Mouse (Mus musculus): ENCODE results near the gene Rabep1. TPM values are rescaled to one million over a fixed set of nuclear protein-coding genes. Genes with fewer than 3 reads are reported as not detected.
A peak's percentile ranks its signal among the peaks of the same experiment; 100 is the strongest.

Gene Rabep1
- polyA plus RNA-seq, 1 experiment from 2014 or later: 41.1 TPM

GRCm38 (mm10) chr11:70811471-70812240 lies 32.9 kb upstream of the Rabep1 start:
- Histone ChIP-seq H3K4me1 (no peaks in the 10 kb centered on the region), H3K27me3 (replicated peaks) (no peaks in the 10 kb centered on the region), H3K27ac (no peak overlapping the region), H3K4me2 (no peak overlapping the region), H3K4me3 (replicated peaks) (no peak overlapping the region), H3K9ac (no peak overlapping the region), H3K9me3 (no peaks in the 10 kb centered on the region), H3K36me3 (no peaks in the 10 kb centered on the region)
- 66% methylated on average over 13 of the region's 13 CpGs for WGBS
- no peak for ATAC-seq (ENCODE audit: insufficient read depth, low FRiP score, low read depth)

DNA sequence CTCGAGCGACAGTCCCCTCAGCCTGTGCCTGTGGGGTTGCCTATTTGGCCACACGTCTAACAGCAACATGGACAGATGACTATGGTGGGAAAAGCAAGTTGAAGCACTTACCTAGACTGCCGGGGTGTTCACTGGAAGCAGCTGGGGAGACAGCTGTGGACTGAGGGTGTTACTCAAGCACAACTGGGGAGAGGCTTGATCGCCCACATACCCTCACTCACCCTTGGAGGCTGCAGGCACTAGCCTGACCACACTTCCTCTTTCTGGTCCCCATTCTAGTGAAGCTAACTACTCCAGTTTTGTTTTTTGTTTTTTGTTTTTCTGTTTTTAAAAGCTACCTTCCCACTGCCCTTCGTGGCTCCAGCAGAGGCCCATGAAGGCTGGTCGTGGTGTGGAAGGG lies 32.2 kb upstream of the Rabep1 start, which contains the start of gene Scimp:
TSS of gene Scimp (minus strand) at position 222 of the 400 bp plus-strand sequence.
- Histone ChIP-seq H3K4me1 (no peaks in the 10 kb centered on the region), H3K4me3 (replicated peaks) (no peak within 1 kb of the TSS), H3K9me3 (no peaks in the 10 kb centered on the region), H3K27me3 (replicated peaks) (no peaks in the 10 kb centered on the region), H3K4me2 (no peak within 1 kb of the TSS), H3K9ac (no peak within 1 kb of the TSS), H3K27ac (no peak within 1 kb of the TSS), H3K36me3 (no peaks in the 10 kb centered on the region)
- no peak for ATAC-seq (ENCODE audit: insufficient read depth, low FRiP score, low read depth)
- 75% methylated on average over 7 of the region's 7 CpGs for WGBS

DNA sequence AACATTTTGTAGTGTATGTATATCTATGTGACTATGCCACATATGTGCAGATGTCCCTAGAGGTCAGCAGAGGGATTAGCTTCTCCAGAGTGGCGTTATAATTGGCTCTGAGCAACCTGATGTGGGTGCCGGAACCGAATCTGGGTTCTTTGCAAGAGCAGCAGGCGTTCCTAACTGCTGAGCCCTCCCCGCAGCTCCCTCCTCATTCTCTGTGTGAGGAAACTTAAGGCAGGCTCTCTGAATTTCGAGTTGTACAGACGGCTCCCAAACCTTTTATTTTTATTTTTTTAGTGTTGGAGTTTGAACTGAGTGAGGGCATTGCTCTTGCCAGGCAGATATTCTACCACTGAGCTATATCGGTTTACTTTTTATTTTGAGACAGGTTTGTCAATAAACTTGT lies 29.5 kb upstream of the Rabep1 start:
- WGBS: 84% methylated on average over 8 of the region's 8 CpGs
- Histone ChIP-seq H3K27ac (no peak overlapping the region), H3K36me3 (no peaks in the 10 kb centered on the region), H3K9me3 (no peaks in the 10 kb centered on the region), H3K4me1 (no peaks in the 10 kb centered on the region), H3K27me3 (replicated peaks) (no peaks in the 10 kb centered on the region), H3K4me3 (replicated peaks) (no peak overlapping the region), H3K4me2 (no peak overlapping the region), H3K9ac (no peak overlapping the region)
- no peak for ATAC-seq (ENCODE audit: insufficient read depth, low FRiP score, low read depth)

- 22% methylated on average over 6 of the region's 6 CpGs for WGBS
- no peak for ATAC-seq (ENCODE audit: insufficient read depth, low FRiP score, low read depth)
- H3K9me3 ChIP-seq: no peaks in the 10 kb centered on the region
- no peak overlapping the region for H3K4me2 ChIP-seq
- H3K9ac ChIP-seq: no peak overlapping the region
- no peak overlapping the region for H3K27ac ChIP-seq
- H3K36me3 ChIP-seq: no peaks in the 10 kb centered on the region
- no peaks in the 10 kb centered on the region for H3K27me3 ChIP-seq (replicated peaks)
- no peaks in the 10 kb centered on the region for H3K4me1 ChIP-seq
- H3K4me3 ChIP-seq (replicated peaks): no peak overlapping the region
These were observed 29.0 kb upstream of the Rabep1 start for GRCm38 (mm10) chr11:70815498-70816078.

- H3K36me3 ChIP-seq: no peaks in the 10 kb centered on the region
- H3K4me1 ChIP-seq: no peaks in the 10 kb centered on the region
- ATAC-seq (ENCODE audit: insufficient read depth, low FRiP score, low read depth): no peak
- H3K27ac ChIP-seq: no peak overlapping the region
- H3K4me2 ChIP-seq: no peak overlapping the region
- 73% methylated on average over 4 of the region's 4 CpGs for WGBS
- no peaks in the 10 kb centered on the region for H3K27me3 ChIP-seq (replicated peaks)
- no peak overlapping the region for H3K9ac ChIP-seq
- no peak overlapping the region for H3K4me3 ChIP-seq (replicated peaks)
- H3K9me3 ChIP-seq: no peaks in the 10 kb centered on the region
These were observed 27.8 kb upstream of the Rabep1 start for GRCm38 (mm10) chr11:70816770-70817169.

DNA sequence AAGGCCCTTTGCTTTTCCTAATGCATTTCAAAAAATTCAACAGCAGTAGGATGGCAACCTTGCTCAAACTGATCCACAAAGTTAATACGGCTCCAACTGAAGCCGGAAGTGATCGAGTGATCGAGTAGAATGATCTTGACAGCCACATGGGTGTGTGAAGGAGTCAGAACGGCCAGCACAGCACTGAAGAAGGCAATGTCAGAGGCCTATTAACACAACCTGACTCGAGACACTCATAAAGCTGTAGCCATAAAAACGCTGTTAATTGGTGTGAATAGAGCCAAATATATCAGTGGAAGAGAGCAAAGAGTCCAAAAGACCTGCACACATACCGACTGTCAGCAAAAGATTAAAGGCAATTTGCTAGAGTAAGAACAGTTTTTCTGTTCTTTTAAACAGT lies 24.5 kb upstream of the Rabep1 start:
- ATAC-seq (ENCODE audit: insufficient read depth, low FRiP score, low read depth): no peak
- Histone ChIP-seq H3K4me3 (replicated peaks) (no peak overlapping the region), H3K9ac (no peak overlapping the region), H3K27ac (no peak overlapping the region), H3K36me3 (no peaks in the 10 kb centered on the region), H3K9me3 (no peaks in the 10 kb centered on the region), H3K4me1 (no peaks in the 10 kb centered on the region), H3K4me2 (no peak overlapping the region), H3K27me3 (replicated peaks) (no peaks in the 10 kb centered on the region)
- 78% methylated on average over 8 of the region's 8 CpGs for WGBS

GRCm38 (mm10) chr11:70821728-70822591 lies 22.6 kb upstream of the Rabep1 start:
- WGBS: 33% methylated on average over 17 of the region's 17 CpGs
- Histone ChIP-seq H3K4me2 (peak overlapping the region; percentile 19; the same call in 1 of the 2 replicates), H3K9ac (no peak overlapping the region), H3K27ac (peak overlapping the region; percentile 11; the same call in 1 of the 2 replicates), H3K4me1 (no peaks in the 10 kb centered on the region), H3K4me3 (replicated peaks) (no peak overlapping the region), H3K27me3 (replicated peaks) (no peaks in the 10 kb centered on the region), H3K36me3 (no peaks in the 10 kb centered on the region), H3K9me3 (no peaks in the 10 kb centered on the region)
- ATAC-seq (ENCODE audit: insufficient read depth, low FRiP score, low read depth): peak; percentile 31; the same call in 1 of the 2 replicates

- Histone ChIP-seq H3K4me2 (no peak overlapping the region), H3K4me1 (no peaks in the 10 kb centered on the region), H3K27ac (no peak overlapping the region), H3K27me3 (replicated peaks) (no peaks in the 10 kb centered on the region), H3K4me3 (replicated peaks) (no peak overlapping the region), H3K9me3 (no peaks in the 10 kb centered on the region), H3K36me3 (no peaks in the 10 kb centered on the region), H3K9ac (no peak overlapping the region)
- 84% methylated on average over 2 of the region's 2 CpGs for WGBS
- ATAC-seq (ENCODE audit: insufficient read depth, low FRiP score, low read depth): no peak
These were observed 18.4 kb upstream of the Rabep1 start for GRCm38 (mm10) chr11:70826207-70826606.

DNA sequence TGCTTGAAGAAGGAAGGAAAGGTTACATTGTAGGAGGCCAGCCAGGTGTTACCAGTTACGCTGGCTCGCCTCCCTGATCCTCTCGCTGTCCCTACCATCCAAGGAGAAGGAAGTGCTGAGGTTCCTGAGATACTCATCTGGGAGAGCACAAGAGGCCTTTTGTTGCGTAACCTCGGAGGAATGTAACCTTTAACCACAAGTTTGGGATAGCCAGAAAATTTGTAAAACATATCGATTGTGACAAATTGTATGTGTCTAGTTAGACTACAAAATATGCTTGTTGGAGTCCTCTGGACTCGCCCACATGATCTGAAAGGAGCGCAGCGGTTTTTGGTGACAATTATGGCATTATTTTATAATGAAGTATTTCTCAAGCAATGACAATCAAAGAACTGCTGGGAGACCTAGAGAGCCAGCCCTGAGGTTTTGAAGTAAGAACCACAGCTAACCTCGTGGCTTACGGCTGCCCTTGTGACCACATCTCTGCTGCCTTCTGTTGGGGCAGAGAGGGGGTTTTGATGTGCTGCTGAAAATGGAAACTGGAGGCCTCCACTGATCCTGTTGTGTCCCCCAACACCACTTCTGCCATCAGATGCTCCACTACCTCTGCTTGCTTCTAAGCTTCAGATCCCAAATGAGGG lies 15.5 kb upstream of the Rabep1 start:
- Histone ChIP-seq H3K36me3 (no peaks in the 10 kb centered on the region), H3K4me2 (no peak overlapping the region), H3K27ac (no peak overlapping the region), H3K27me3 (replicated peaks) (no peaks in the 10 kb centered on the region), H3K9ac (no peak overlapping the region), H3K9me3 (no peaks in the 10 kb centered on the region), H3K4me1 (no peaks in the 10 kb centered on the region), H3K4me3 (replicated peaks) (no peak overlapping the region)
- no peak for ATAC-seq (ENCODE audit: insufficient read depth, low FRiP score, low read depth)
- WGBS: 72% methylated on average over 11 of the region's 11 CpGs

GRCm38 (mm10) chr11:70831201-70831600 lies 13.4 kb upstream of the Rabep1 start:
- ATAC-seq (ENCODE audit: insufficient read depth, low FRiP score, low read depth): no peak
- H3K9me3 ChIP-seq: no peaks in the 10 kb centered on the region
- no peaks in the 10 kb centered on the region for H3K36me3 ChIP-seq
- H3K4me2 ChIP-seq: no peak overlapping the region
- H3K4me1 ChIP-seq: no peaks in the 10 kb centered on the region
- H3K27ac ChIP-seq: no peak overlapping the region
- no peak overlapping the region for H3K9ac ChIP-seq
- H3K4me3 ChIP-seq (replicated peaks): no peak overlapping the region
- WGBS: 58% methylated on average over 3 of the region's 3 CpGs
- H3K27me3 ChIP-seq (replicated peaks): no peaks in the 10 kb centered on the region

GRCm38 (mm10) chr11:70833408-70833807 lies 11.2 kb upstream of the Rabep1 start:
- no peak for ATAC-seq (ENCODE audit: insufficient read depth, low FRiP score, low read depth)
- H3K4me3 ChIP-seq (replicated peaks): no peak overlapping the region
- no peak overlapping the region for H3K4me2 ChIP-seq
- H3K27ac ChIP-seq: no peak overlapping the region
- H3K36me3 ChIP-seq: no peaks in the 10 kb centered on the region
- no peak overlapping the region for H3K9ac ChIP-seq
- H3K9me3 ChIP-seq: no peaks in the 10 kb centered on the region
- no peaks in the 10 kb centered on the region for H3K27me3 ChIP-seq (replicated peaks)
- H3K4me1 ChIP-seq: no peaks in the 10 kb centered on the region

All from stomach, embryonic 15.5 days (tissue).